Comparison of ENCODE assay signal across 18 mouse cellular contexts in the genomic region with DNA sequence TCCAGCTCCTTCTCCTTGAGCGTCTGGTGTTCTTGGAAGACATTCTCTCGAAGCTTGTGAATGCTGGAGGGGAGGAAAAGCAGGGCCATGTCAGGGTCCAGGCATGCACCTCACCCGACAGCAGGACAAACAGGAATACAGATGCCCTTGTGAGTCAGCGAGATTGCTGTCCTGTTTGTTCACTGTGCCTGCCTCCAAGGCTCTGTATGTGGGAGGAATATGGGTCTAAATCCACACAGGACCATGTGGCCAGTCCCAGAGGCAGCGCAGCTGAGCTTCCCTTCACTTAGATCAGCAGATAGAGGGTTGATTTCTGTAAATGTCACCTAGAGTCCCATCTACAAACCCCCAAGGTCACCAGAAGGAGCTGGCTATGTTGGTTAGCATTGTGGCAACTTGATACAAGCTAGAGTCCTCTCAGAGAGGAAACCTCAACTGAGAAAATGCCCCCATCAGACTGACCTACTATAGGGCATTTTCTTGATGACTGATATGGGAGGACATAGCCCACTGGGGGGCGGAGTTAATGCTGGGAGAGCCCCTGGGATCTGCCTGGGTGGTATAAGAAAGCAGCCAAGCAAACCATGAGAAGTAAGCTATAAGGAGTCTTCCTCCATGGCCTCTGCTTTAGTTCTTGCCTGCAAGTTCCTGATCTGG.
"Had no signal": no experiment of that assay in that cellular context is flagged by ENCODE, and none has a peak within 500 bp of the region (broad histone marks: within the 10 kb centered on the region; RNA-seq: fewer than 3 reads in every experiment).

No protein-coding gene starts in this region.

- H3K9ac ChIP-seq: liver, embryonic 15.5 days; midbrain, embryonic 12.5 days; neural tube, embryonic 13.5 days had no signal

- H3K4me2 ChIP-seq: liver, embryonic 11.5 days; liver, embryonic 15.5 days; midbrain, embryonic 12.5 days; neural tube, embryonic 13.5 days had no signal

- H3K27me3 ChIP-seq: liver, embryonic 15.5 days; midbrain, embryonic 12.5 days; neural tube, embryonic 13.5 days had no signal

- H3K4me1 ChIP-seq: liver, embryonic 15.5 days; midbrain, embryonic 12.5 days; neural tube, embryonic 13.5 days had no signal

- ATAC-seq: lung, postnatal 0 days; midbrain, embryonic 16.5 days had no signal

- H3K9me3 ChIP-seq: limb, embryonic 10.5 days; liver, embryonic 15.5 days; midbrain, embryonic 12.5 days; neural tube, embryonic 13.5 days had no signal

- H3K4me3 ChIP-seq: left cerebral cortex, adult 2 months; limb, embryonic 10.5 days; liver, embryonic 15.5 days; midbrain, embryonic 12.5 days; neural tube, embryonic 13.5 days had no signal

- H3K27ac ChIP-seq: kidney, postnatal 0 days; left cerebral cortex, adult 2 months; limb, embryonic 10.5 days; liver, embryonic 15.5 days; midbrain, embryonic 12.5 days; neural tube, embryonic 13.5 days had no signal

- DNase-seq: kidney, adult 9 months; kidney, postnatal 36 days; lung, adult 2 months; lung, postnatal 4 days; retina, postnatal 1 day; right cerebral cortex, postnatal 4 days; spleen, adult 18-20 months; thymus, adult 2 months; thymus, postnatal 25 days had no signal
